Mouse (Mus musculus) large intestine, adult 2 months (tissue): ENCODE measurements around the gene Iqschfp. TPM values are rescaled to one million over a fixed set of nuclear protein-coding genes. Genes with fewer than 3 reads are reported as not detected.

Source experiments
- DNase-seq: peaks from one replicate; pipeline ENCODE4 v3.0.0-alpha.2; 2012; ENCODE audit warnings: low read depth, low spot score
- WGBS: fragments of 180-500 bp; shearing (Covaris S2); methylation state at CpG from one replicate; pipeline ENCODE4 v1.1.7; 2018; 5-methylcytosine and 5-hydroxymethylcytosine counted together
- polyA plus RNA-seq: library from polyadenylated mRNA; depleted of rRNA; stranded (reverse); fragments of >200 nt; gene quantifications from 2 replicates; pipeline ENCODE4 v1.2.3, GENCODE M21; 2012

Gene Iqschfp
- polyA plus RNA-seq, 1 experiment = not detected

GRCm38 (mm10) chr3:68576431-68576830 lies 684.4 kb downstream of the Iqschfp start:
- DNase-seq = no peak
- 44% methylated on average over 7 of the region's 7 CpGs for WGBS

- DNase-seq = no peak
- WGBS = 69% methylated on average over 5 of the region's 5 CpGs
Measured at GRCm38 (mm10) chr3:68576948-68577347, 684.9 kb downstream of the Iqschfp start.

- no peak for DNase-seq
- 70% methylated on average over 13 of the region's 13 CpGs for WGBS
Measured at GRCm38 (mm10) chr3:68581591-68581990, 689.6 kb downstream of the Iqschfp start.

- 66% methylated on average over 12 of the region's 12 CpGs for WGBS
- no peak for DNase-seq
Measured at GRCm38 (mm10) chr3:68582103-68582740, 690.2 kb downstream of the Iqschfp start.

- WGBS = 54% methylated on average over 14 of the region's 14 CpGs
- no peak for DNase-seq
Measured at GRCm38 (mm10) chr3:68583031-68583693, 691.1 kb downstream of the Iqschfp start.

GRCm38 (mm10) chr3:68583771-68584511 lies 691.9 kb downstream of the Iqschfp start:
- no peak for DNase-seq
- 58% methylated on average over 14 of the region's 14 CpGs for WGBS

GRCm38 (mm10) chr3:68585213-68585612 lies 693.2 kb downstream of the Iqschfp start:
- WGBS = 85% methylated on average over 4 of the region's 4 CpGs
- no peak for DNase-seq

GRCm38 (mm10) chr3:68586646-68587064 lies 694.6 kb downstream of the Iqschfp start:
- 32% methylated on average over 9 of the region's 9 CpGs for WGBS
- no peak for DNase-seq

- DNase-seq = no peak
- 60% methylated on average over 10 of the region's 10 CpGs for WGBS
Measured at GRCm38 (mm10) chr3:68587567-68588245, 695.7 kb downstream of the Iqschfp start.

GRCm38 (mm10) chr3:68589220-68589840 lies 697.3 kb downstream of the Iqschfp start:
- 72% methylated on average over 9 of the region's 9 CpGs for WGBS
- DNase-seq = no peak

GRCm38 (mm10) chr3:68590436-68590835 lies 698.4 kb downstream of the Iqschfp start:
- DNase-seq = no peak
- WGBS = 74% methylated on average over 8 of the region's 8 CpGs

GRCm38 (mm10) chr3:68592575-68592974 lies 700.5 kb downstream of the Iqschfp start:
- no peak for DNase-seq
- 73% methylated on average over 10 of the region's 10 CpGs for WGBS

GRCm38 (mm10) chr3:68593073-68593867 lies 701.2 kb downstream of the Iqschfp start:
- no peak for DNase-seq
- WGBS = 53% methylated on average over 12 of the region's 12 CpGs

GRCm38 (mm10) chr3:68595316-68595925 lies 703.4 kb downstream of the Iqschfp start:
- WGBS = 20% methylated on average over 10 of the region's 10 CpGs
- no peak for DNase-seq

- 97% methylated on average over 4 of the region's 4 CpGs for WGBS
- no peak for DNase-seq
Measured at GRCm38 (mm10) chr3:68596938-68597337, 704.9 kb downstream of the Iqschfp start.

- 66% methylated on average over 9 of the region's 9 CpGs for WGBS
Measured at GRCm38 (mm10) chr3:68602891-68603290, 710.9 kb downstream of the Iqschfp start.

GRCm38 (mm10) chr3:68604467-68604866 lies 712.4 kb downstream of the Iqschfp start:
- WGBS = 65% methylated on average over 10 of the region's 10 CpGs
- no peak for DNase-seq

More at GRCm38 (mm10) chr3:68602891-68603290, 710.9 kb downstream of the Iqschfp start:
- no peak for DNase-seq

GRCm38 (mm10) chr3:68604962-68605361 lies 712.9 kb downstream of the Iqschfp start:
- WGBS = 76% methylated on average over 10 of the region's 10 CpGs
- DNase-seq = no peak
